Mouse (Mus musculus): ENCODE results near the gene Etfrf1.

Etfrf1 gene

GRCm38 (mm10) chr6:145234391-145234790 is 23.5 kb downstream of the Etfrf1 start:
- DNase-seq: no peak

GRCm38 (mm10) chr6:145235367-145235766 is 24.4 kb downstream of the Etfrf1 start:
- DNase-seq: no peak

DNA sequence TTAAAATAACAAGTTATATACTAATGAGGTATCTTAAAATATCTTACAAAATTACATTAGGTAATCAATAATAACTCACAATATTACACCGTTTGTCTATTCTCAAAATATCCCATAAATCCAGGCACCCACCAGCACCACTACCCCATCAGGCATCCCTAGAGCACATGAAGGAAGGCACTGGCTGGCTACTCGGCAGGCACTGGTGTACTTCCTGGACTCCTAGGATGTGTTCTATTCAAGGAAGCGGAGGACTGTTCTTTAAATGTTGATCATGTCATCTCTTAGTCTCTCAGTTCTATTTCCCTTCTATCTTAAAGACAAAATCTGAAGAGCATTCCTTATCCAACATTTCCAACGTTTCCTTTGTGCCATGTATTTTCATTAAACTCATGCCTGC is 26.2 kb downstream of the Etfrf1 start:
- no peak for DNase-seq

DNA sequence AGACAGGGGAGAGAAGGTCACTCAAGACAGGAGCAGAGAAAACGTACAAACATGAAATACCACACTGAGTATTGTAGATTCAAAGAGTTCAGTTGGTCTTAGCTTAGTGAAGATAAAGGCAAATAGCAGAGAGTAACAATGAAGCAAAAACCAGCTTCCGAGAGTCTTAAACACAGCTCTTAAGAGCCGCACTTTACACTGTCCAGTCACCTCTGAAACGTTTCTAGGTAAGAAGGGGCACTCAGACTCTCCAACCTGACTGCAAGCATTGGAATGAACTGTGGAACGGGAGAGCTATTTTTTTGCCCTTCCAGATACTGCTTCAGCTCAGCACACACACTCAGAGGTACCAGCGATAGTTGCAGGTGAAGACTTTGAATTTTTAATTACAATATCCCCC is 29.4 kb downstream of the Etfrf1 start:
- no peak for DNase-seq

GRCm38 (mm10) chr6:145242521-145242920 is 31.6 kb downstream of the Etfrf1 start:
- DNase-seq: no peak

DNA sequence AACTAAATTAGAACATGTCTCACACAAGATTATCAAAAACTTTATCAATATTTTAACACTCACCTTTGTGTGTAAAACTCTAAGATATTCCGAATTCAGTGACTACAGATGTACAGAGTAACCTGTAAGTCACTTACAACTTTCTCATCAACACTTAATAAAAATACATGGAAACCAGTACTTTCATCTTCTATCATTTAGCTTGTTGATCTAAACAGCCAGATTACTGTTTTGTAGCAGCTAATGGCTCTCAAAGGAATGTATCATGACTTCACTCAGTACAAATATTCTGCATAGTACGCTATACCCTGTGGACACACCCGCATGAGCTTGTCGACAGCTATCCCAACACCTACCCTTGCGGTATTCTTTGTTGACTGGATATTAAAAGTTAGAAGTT is 35.9 kb downstream of the Etfrf1 start:
- no peak for DNase-seq

DNA sequence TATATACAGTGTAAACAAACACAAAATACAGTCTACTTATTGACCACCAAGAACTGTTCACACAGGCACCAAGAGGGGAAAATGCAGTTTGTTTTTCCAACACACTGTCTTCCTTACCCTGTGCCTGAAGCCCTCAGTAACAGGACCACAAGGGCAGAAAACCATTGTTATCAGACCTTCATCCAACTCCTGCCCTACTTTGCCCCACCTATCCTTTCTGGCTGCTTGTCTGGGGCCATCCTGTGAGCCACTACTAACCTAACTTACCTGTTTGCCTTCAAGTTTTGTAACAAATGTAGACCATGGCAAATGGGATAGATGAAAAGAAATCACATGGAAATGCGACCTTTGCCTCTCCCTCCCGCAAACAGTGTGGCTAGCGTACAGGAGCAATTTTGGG is 37.0 kb downstream of the Etfrf1 start:
- no peak for DNase-seq

- DNase-seq: peak; percentile 40
Measured at GRCm38 (mm10) chr6:145249291-145250184, 38.6 kb downstream of the Etfrf1 start.

DNA sequence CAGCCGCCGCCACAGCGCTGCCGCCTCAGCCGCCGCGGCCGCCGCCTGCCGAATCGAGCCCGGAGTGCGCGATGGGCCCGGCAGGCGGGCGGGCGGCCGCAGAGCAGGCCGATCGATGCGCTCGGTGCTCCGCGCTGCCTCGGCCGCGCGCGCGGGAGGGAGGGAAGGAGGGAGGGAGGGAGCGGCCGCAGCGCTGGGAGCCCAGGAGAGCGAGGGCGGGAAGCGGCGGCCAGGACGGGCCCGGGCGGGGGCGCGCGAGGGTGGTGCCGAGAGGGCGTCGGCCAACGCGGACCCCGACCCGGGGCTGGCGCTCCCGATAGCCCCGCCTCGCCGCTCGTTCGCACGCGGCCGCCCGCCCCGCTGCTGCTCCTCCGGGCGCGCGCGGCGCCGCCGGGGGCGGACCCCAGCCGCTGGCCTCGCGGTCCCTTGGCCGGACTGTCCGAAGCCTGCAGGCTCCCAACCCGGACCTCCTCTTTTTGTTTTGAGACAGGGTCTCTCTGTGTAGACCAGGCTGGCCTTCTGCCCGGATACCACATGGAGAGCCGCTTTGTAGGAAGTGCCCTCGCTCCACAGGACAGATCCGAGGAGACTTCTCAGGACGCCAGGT is 39.4 kb downstream of the Etfrf1 start, which contains the start of gene Kras:
TSS of gene Kras (minus strand) at position 55 of the 607 bp plus-strand sequence.
- DNase-seq: peak; percentile 85

GRCm38 (mm10) chr6:145250820-145251219 is 39.9 kb downstream of the Etfrf1 start:
- no peak for DNase-seq

GRCm38 (mm10) chr6:145255952-145256700 is 45.2 kb downstream of the Etfrf1 start:
- no peak for DNase-seq

DNA sequence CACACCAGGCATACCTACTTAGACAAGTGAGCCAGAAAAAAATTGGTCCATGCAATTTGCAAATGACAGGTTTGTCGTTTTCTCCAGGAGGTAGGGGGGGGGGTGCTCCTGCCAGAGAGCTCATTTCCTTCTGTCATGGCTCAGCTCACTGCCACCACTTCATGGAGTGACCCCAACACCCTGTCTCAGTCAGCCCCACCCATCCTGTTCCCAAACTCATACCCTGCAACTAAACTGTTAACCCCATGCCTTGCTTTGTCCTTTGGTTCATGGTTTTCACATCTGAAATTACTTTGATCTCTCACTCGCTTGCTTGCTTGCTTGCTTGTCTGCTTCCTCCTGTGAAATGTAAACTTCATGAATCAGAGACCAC is 45.8 kb downstream of the Etfrf1 start:
- DNase-seq: no peak

- DNase-seq: no peak
Measured at GRCm38 (mm10) chr6:145262314-145262713, 51.4 kb downstream of the Etfrf1 start.
